Mouse (Mus musculus) granulocyte monocyte progenitor cell, adult 5-6 weeks (primary cell): ENCODE results near the gene Itih2. TPM values are rescaled to one million over a fixed set of nuclear protein-coding genes. Genes with fewer than 3 reads are reported as not detected.
A peak's percentile ranks its signal among the peaks of the same experiment; 100 is the strongest.

Experiments used
- ATAC-seq: replicated peaks from 2 replicates; pipeline ENCODE4 v1.8.0; 2016; ENCODE audit warnings: mild to moderate bottlenecking, moderate TSS enrichment, inconsistent platforms; ENCODE audit not compliant: poor library complexity, severe bottlenecking
- total RNA-seq, 2 experiments: library from RNA; stranded (forward) in 1 of 2; stranded (reverse) in 1 of 2; fragments of 200-712, 200-1000 nt in 1 of 2; fragments of >200 nt in 1 of 2; fragmentation: Nextera tagmentation in 1 of 2; gene quantifications; 2 replicates each; pipeline ENCODE4 v1.2.3; 2014 to 2017

The Itih2 gene
- total RNA-seq, 2 experiments from 2014 or later, result not detected

GRCm38 (mm10) chr2:10048461-10048860 is 82.7 kb downstream of the Itih2 start, which contains the start of gene Taf3:
Gene Taf3, minus strand, starts transcription at chr2:10048596.
- peak; percentile 93 for ATAC-seq

DNA sequence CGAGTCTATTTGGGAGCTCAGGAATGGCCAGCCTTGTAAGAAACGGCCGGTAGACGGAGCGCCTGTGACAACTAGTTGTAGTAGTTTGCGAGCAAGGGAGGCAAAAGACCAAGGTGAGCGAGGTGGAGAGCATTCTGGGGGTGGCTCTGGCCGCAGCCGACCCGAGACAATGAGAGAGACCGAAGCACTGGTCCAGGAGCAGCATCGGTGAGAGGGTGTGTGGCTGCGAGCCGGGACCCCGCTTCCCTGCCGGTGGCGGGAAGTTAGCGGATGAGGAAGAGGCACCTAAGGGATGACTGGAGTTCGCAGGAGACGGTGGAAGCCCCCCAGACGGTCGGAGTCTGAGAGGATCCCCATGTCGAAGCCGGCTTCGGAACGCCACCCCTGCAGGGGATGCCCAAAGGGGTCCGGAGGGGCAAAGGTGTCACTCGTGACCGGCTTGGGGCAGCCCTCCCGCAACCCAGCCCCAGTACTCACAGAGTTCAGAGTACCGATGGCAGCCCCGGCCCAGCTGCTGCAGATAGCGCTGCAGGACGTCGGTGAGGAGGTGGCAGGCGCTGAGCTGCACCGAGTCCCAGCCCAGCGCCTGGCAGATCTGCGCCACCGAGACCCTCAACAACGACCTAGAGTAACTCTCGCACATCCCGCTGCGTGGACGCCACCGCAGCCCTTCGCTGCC is 83.3 kb downstream of the Itih2 start:
- ATAC-seq, result peak; percentile 49

Other genes with a start within 250 kb of the Itih2 start
- not detected in 2 replicates for gene 9230102O04Rik, start 241.9 kb downstream of the Itih2 start, total RNA-seq (2014; fragmentation: Nextera tagmentation)
- gene 9230102O04Rik, start 241.9 kb downstream of the Itih2 start, total RNA-seq (2017), result not detected in 2 replicates
- gene Gata3, start 241.4 kb downstream of the Itih2 start, total RNA-seq (2014; fragmentation: Nextera tagmentation), result 17.0 TPM in 1 of 2 replicates, not detected in the other
- gene Gata3, start 241.4 kb downstream of the Itih2 start, total RNA-seq (2017), result not detected in 2 replicates
- 17.3 and 21.4 TPM in 2 replicates for gene Taf3, start 82.8 kb downstream of the Itih2 start, total RNA-seq (2014; fragmentation: Nextera tagmentation)
- 8.7 and 9.0 TPM in 2 replicates for gene Taf3, start 82.8 kb downstream of the Itih2 start, total RNA-seq (2017)
- 458 and 534 TPM in 2 replicates for gene Atp5c1, start 50.9 kb downstream of the Itih2 start, total RNA-seq (2014; fragmentation: Nextera tagmentation)
- gene Atp5c1, start 50.9 kb downstream of the Itih2 start, total RNA-seq (2017), result 596 and 622 TPM in 2 replicates
- 22.3 and 33.9 TPM in 2 replicates for gene Kin, start 50.8 kb downstream of the Itih2 start, total RNA-seq (2014; fragmentation: Nextera tagmentation)
- 23.1 and 32.2 TPM in 2 replicates for gene Kin, start 50.8 kb downstream of the Itih2 start, total RNA-seq (2017)
- gene Itih5, start 22.2 kb upstream of the Itih2 start, total RNA-seq (2014; fragmentation: Nextera tagmentation), result 3.6 and 5.8 TPM in 2 replicates
- gene Itih5, start 22.2 kb upstream of the Itih2 start, total RNA-seq (2017), result 4.7 and 6.2 TPM in 2 replicates
- gene Sfmbt2, start 239.1 kb upstream of the Itih2 start, total RNA-seq (2014; fragmentation: Nextera tagmentation), result 1.7 and 2.0 TPM in 2 replicates
- 0.78 and 2.2 TPM in 2 replicates for gene Sfmbt2, start 239.1 kb upstream of the Itih2 start, total RNA-seq (2017)